Mouse (Mus musculus): ENCODE measurements around the gene 4930523C07Rik. TPM values are rescaled to one million over a fixed set of nuclear protein-coding genes. Genes with fewer than 3 reads are reported as not detected.
A peak's percentile ranks its signal among the peaks of the same experiment; 100 is the strongest.

Gene 4930523C07Rik
- polyA plus RNA-seq (2012; rRNA removed), result 37.4 and 37.9 TPM in 2 replicates

DNA sequence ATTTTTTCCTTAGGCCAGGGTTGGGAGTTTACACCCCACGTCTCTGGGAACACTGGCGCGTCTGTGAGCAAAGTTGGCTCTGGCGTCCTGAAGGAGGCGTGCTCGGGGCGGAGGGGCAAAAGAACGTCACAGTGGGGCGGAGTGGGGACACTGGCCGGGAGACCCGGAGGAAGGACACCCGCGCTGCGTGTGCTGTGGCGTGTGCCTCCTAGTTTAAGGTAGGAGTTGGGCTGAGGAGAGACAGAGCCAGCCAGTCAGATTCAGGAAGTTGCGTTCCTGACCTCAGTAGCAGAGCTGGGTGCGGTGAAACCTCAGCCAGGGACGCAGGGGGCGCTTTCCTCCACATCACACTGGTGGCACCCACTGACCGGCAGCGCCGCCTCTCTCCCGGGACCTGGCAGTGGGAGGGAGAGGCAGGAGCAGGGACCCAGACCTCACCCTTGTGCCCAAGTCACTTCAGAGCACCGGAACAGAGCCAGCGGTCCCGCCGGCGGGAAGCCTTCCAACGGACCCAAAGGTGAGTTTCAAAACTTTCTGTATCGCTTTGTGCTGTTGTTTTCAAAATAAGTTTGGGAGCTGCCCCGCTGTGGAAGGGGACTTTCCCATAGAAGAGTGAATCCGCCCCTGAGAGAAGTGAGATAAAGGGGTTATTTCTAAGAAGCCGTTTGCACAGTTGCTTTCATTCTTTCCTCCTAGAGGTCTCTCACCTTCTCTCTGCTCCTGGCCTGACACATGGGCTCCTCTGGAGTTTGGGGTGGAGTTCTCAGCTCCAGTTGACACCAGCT, at the start of gene 4930523C07Rik:
TSS of gene 4930523C07Rik (plus strand) at position 146 of the 785 bp plus-strand sequence.
- Histone ChIP-seq H3K4me1 (ENCODE audit: control insufficient read depth, insufficient read depth, insufficient read length) (peaks cover 13% of the 10 kb centered on the region), H3K27ac (ENCODE audit: insufficient read depth, low read length) (peak within 1 kb of the TSS; percentile 94), H3K27me3 (ENCODE audit: control insufficient read depth, insufficient read depth, low read length) (no peaks in the 10 kb centered on the region), H3K36me3 (ENCODE audit: control insufficient read depth, insufficient read depth, low read length) (no peaks in the 10 kb centered on the region), H3K4me3 (ENCODE audit: extremely low read depth, insufficient read depth, insufficient read length) (peak within 1 kb of the TSS; percentile 82)
- DNase-seq (ENCODE audit: low read depth in 1 of 2, low spot score in 2 of 2), result peak; percentile 69 to 82
- WGBS, result under 1% methylated on average over 33 of the region's 33 CpGs
- TF ChIP-seq CTCF (IDR thresholded peaks at IDR 0.05; ENCODE audit: extremely low read depth, insufficient read depth, insufficient read length, insufficient replicate concordance) (no peak; the same call in 1 of the 2 replicates), POLR2A (IDR thresholded peaks at IDR 0.05; ENCODE audit: low read depth, low read length) (peak; percentile 49)

DNA sequence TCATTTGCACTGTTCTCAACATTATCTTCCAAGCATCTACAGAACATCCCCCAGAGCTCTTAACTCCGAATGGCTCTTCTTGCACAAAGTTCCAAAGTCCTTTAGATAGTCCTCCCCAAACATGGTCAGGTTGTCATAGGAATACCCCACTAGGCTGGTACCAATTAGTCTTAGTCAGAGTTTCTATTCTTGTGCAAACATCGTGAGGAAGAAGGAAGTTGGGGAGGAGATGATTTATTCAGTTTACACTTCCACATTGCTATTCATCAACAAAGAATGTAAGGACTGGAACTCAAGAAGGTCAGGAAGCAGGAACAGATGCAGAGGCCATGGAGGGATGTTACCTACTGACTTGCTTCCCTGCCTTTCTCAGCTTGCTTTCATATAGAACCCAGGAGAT, 46.9 kb upstream of the 4930523C07Rik start:
- 49% methylated on average over 2 of the region's 2 CpGs for WGBS
- H3K36me3 ChIP-seq (ENCODE audit: control insufficient read depth, insufficient read depth, low read length), result no peaks in the 10 kb centered on the region
- H3K27ac ChIP-seq (ENCODE audit: insufficient read depth, low read length), result no peak overlapping the region
- TF ChIP-seq CTCF (IDR thresholded peaks at IDR 0.05; ENCODE audit: extremely low read depth, insufficient read depth, insufficient read length, insufficient replicate concordance), result no peak
- TF ChIP-seq POLR2A (IDR thresholded peaks at IDR 0.05; ENCODE audit: low read depth, low read length), result no peak
- no peak overlapping the region for H3K4me3 ChIP-seq (ENCODE audit: extremely low read depth, insufficient read depth, insufficient read length)
- DNase-seq (ENCODE audit: low read depth in 1 of 2, low spot score in 2 of 2), result no peak
- no peaks in the 10 kb centered on the region for H3K27me3 ChIP-seq (ENCODE audit: control insufficient read depth, insufficient read depth, low read length)
- peaks cover 34% of the 10 kb centered on the region; the same call in 1 of the 2 replicates for H3K4me1 ChIP-seq (ENCODE audit: control insufficient read depth, insufficient read depth, insufficient read length)

DNA sequence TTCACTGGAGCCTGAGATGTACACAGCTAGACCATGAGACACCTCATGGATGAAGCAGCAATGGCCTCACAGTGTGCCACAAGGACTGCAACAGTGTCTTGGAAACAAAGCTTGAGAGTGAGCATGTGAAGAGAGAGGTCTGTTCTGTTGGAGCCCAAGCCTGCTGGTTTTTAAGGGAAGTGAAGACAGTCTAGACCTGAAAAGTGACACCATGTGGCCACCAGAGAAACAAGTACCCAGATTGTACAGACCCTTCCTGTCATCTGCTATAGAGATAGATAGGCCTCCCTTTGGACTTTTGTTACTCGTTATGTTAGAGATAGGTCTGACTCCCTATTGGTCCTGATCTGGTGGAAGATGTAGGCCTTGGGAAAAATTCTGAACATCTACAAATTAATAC, 45.8 kb upstream of the 4930523C07Rik start:
- H3K4me3 ChIP-seq (ENCODE audit: extremely low read depth, insufficient read depth, insufficient read length), result no peak overlapping the region
- peak in 1 of 2 experiments; percentile 19 for DNase-seq (ENCODE audit: low read depth in 1 of 2, low spot score in 2 of 2)
- no peak for TF ChIP-seq POLR2A (IDR thresholded peaks at IDR 0.05; ENCODE audit: low read depth, low read length)
- TF ChIP-seq CTCF (IDR thresholded peaks at IDR 0.05; ENCODE audit: extremely low read depth, insufficient read depth, insufficient read length, insufficient replicate concordance), result peak; percentile 1; the same call in 1 of the 2 replicates
- peaks cover 29% of the 10 kb centered on the region for H3K4me1 ChIP-seq (ENCODE audit: control insufficient read depth, insufficient read depth, insufficient read length)
- H3K27me3 ChIP-seq (ENCODE audit: control insufficient read depth, insufficient read depth, low read length), result no peaks in the 10 kb centered on the region
- peak overlapping the region; percentile 9; the same call in 1 of the 2 replicates for H3K27ac ChIP-seq (ENCODE audit: insufficient read depth, low read length)
- 73% methylated on average over 1 of the region's 1 CpGs for WGBS
- no peaks in the 10 kb centered on the region for H3K36me3 ChIP-seq (ENCODE audit: control insufficient read depth, insufficient read depth, low read length)

DNA sequence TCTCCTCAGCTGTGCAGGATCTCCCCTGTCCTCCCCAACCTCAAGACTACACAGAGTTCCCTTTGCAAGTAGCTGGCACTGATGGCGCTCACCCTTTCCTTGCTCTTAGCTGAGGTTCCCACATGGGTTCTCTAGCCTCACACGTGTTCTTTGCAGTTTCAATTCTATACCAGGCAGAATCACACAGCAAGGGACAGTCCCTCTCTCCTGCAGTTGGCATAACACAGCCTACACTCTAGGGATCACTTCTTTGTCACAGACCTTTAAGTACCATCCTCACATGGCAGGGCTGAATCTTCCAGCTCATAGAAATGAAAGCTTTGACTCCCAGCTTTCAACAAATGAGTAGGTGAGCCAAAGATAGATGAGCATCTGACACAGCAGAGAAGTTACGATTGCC, 45.0 kb upstream of the 4930523C07Rik start:
- no peak overlapping the region for H3K4me3 ChIP-seq (ENCODE audit: extremely low read depth, insufficient read depth, insufficient read length)
- H3K36me3 ChIP-seq (ENCODE audit: control insufficient read depth, insufficient read depth, low read length), result no peaks in the 10 kb centered on the region
- no peak for TF ChIP-seq CTCF (IDR thresholded peaks at IDR 0.05; ENCODE audit: extremely low read depth, insufficient read depth, insufficient read length, insufficient replicate concordance)
- no peak for TF ChIP-seq POLR2A (IDR thresholded peaks at IDR 0.05; ENCODE audit: low read depth, low read length)
- DNase-seq (ENCODE audit: low read depth in 1 of 2, low spot score in 2 of 2), result no peak
- no peaks in the 10 kb centered on the region for H3K27me3 ChIP-seq (ENCODE audit: control insufficient read depth, insufficient read depth, low read length)
- WGBS, result 42% methylated on average over 3 of the region's 3 CpGs
- H3K27ac ChIP-seq (ENCODE audit: insufficient read depth, low read length), result no peak overlapping the region
- H3K4me1 ChIP-seq (ENCODE audit: control insufficient read depth, insufficient read depth, insufficient read length), result peaks cover 28% of the 10 kb centered on the region

DNA sequence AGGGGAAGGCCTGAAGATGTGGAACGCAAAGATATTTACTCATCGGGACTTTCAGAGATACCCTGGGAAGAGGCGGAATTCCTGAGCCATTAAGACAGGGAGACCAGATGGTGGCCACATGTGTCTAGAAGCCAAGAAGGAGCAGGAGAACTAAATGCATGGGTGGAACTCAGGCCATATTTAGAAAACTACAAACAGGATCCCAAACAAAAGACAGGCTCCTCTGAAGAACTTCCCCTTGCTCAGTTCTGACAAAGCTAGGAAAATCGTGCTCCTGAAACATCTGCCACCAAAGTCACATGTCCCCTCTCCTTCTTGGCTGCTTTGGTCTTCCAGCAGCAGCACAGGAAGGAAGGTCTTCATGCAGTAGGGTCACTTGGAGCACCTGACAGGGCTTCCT, 38.9 kb upstream of the 4930523C07Rik start:
- 77% methylated on average over 4 of the region's 4 CpGs for WGBS
- no peaks in the 10 kb centered on the region for H3K27me3 ChIP-seq (ENCODE audit: control insufficient read depth, insufficient read depth, low read length)
- DNase-seq (ENCODE audit: low read depth in 1 of 2, low spot score in 2 of 2), result no peak
- no peak overlapping the region for H3K27ac ChIP-seq (ENCODE audit: insufficient read depth, low read length)
- no peak for TF ChIP-seq CTCF (IDR thresholded peaks at IDR 0.05; ENCODE audit: extremely low read depth, insufficient read depth, insufficient read length, insufficient replicate concordance)
- no peak overlapping the region for H3K4me3 ChIP-seq (ENCODE audit: extremely low read depth, insufficient read depth, insufficient read length)
- peaks cover 17% of the 10 kb centered on the region for H3K4me1 ChIP-seq (ENCODE audit: control insufficient read depth, insufficient read depth, insufficient read length)
- H3K36me3 ChIP-seq (ENCODE audit: control insufficient read depth, insufficient read depth, low read length), result no peaks in the 10 kb centered on the region

DNA sequence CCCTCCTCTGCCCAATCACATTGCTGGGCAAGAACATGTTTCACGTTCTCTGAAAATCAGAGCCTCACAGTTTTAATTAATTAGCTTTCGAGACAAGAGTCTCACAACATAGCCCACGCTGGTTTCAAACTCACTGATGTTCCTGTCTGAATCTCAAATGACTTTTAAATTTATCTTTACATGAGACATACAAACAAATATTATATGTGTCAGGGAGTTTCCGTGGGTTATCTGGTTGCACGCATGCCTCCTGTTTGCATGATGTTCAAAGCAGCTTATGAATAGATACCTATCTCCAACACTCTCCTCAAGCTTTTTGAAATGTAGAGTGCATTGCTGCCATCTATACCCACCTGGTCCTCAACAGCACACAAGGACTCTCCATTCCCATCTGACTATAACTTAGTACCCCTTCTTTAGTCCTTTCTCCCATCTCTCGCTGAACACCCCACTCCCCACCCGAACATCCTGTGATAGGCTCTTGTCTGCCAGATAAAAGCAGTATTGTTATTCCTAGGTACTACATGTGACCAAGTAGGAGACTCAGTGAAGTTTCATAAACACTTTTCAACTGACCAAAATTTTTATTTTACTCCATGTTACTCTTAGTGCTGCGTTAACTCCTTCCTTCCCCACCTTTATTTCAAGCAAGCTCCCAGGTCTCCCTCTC, 37.1 kb upstream of the 4930523C07Rik start:
- Histone ChIP-seq H3K27ac (ENCODE audit: insufficient read depth, low read length) (no peak overlapping the region), H3K36me3 (ENCODE audit: control insufficient read depth, insufficient read depth, low read length) (no peaks in the 10 kb centered on the region), H3K4me1 (ENCODE audit: control insufficient read depth, insufficient read depth, insufficient read length) (peaks cover 14% of the 10 kb centered on the region), H3K4me3 (ENCODE audit: extremely low read depth, insufficient read depth, insufficient read length) (no peak overlapping the region), H3K27me3 (ENCODE audit: control insufficient read depth, insufficient read depth, low read length) (no peaks in the 10 kb centered on the region)
- no peak for TF ChIP-seq POLR2A (IDR thresholded peaks at IDR 0.05; ENCODE audit: low read depth, low read length)
- no peak for TF ChIP-seq CTCF (IDR thresholded peaks at IDR 0.05; ENCODE audit: extremely low read depth, insufficient read depth, insufficient read length, insufficient replicate concordance)
- DNase-seq (ENCODE audit: low read depth in 1 of 2, low spot score in 2 of 2), result no peak
- 80% methylated on average over 8 of the region's 8 CpGs for WGBS

All from spleen, adult 2 months (tissue).